Mouse (Mus musculus): Measurements from ENCODE around the gene Ptpn11. TPM values are rescaled to one million over a fixed set of nuclear protein-coding genes. Genes with fewer than 3 reads are reported as not detected.
"Not testable (repeated sequence)": the region's sequence is repeated elsewhere in the genome, so short reads cannot be mapped to it uniquely, and the experiment has no call there.

The Ptpn11 gene
- 23.1 and 23.3 TPM in 2 replicates for polyA plus RNA-seq (2015; fragmentation: Nextera tagmentation; extraction: Ambion mirVana)

DNA sequence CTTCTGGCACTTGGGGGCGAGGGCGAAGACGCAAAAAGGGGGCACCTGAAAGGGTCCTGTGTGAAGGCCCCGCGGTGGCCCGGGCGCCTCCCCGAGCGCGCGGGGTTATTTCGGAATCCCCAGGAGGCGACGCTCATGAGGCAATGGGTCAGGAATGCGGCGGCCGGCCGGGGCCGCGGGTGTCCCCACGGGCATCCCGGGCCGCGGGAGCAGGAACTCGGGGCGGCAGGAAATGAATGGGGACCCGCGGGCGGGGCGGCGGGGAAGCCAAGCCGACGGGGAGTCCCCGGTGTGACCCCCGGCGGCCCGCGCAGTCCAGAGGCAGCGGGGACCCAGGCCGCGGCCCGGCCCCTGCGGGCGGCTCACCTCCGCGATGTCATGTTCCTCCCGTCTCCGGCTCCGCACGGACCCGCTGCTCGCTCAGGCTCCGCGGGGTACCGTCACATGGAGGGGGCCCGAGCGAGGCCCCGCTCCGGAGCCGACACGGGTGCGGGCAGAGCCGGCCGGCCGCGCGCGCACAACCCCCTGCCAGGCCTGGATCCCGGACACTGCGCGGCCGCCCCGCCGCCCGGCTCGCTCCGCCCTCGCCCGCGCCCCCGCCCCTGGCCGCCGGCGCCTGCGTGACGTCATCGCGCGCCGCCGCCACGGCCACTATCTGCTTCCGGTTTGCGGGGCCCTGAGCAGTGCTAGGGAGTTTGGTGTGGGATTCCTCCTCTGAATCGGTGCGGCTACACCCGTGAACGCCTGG is at the start of gene Ptpn11:
TSS of gene Ptpn11 (minus strand) at position 562 of the 748 bp plus-strand sequence.
- H3K36me3 ChIP-seq, result no peaks in the 10 kb centered on the region
- H3K4me1 ChIP-seq, result peaks cover 29% of the 10 kb centered on the region
- H3K9ac ChIP-seq, result peak within 1 kb of the TSS; percentile 93
- H3K4me3 ChIP-seq, result peak within 1 kb of the TSS; percentile 95
- ATAC-seq (ENCODE audit: insufficient number of reproducible peaks, low FRiP score, low TSS enrichment, low read depth), result peak; percentile 89
- under 1% methylated on average over 82 of the region's 98 CpGs for WGBS
- H3K4me2 ChIP-seq, result peak within 1 kb of the TSS; percentile 61
- peak within 1 kb of the TSS; percentile 87 for H3K27ac ChIP-seq
- no peaks in the 10 kb centered on the region for H3K9me3 ChIP-seq
- H3K27me3 ChIP-seq, result 0 out of 2 replicates have a peak, but pooled peaks cover 4% of the 10 kb centered on the region

DNA sequence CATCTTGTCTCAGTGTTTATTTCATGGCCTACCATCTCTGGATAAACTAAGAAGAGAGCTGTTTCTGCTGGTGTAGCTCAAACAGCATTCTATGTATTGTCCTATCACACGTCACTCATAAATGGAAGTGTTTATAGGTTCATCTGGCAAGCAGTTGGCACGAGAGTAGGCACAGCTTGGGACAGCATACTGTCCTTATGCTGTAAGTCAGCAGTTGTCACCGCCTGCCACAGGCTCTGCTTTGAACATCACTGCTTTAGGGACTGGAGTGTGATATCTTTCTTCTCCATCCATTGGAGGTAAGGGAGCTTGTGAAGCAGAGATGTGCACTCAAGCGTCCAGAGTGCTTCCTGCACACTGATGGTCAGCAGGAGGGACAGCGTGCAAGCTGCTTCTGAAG is 48.6 kb upstream of the Ptpn11 start:
- Histone ChIP-seq H3K4me1 (no peaks in the 10 kb centered on the region), H3K27me3 (no peaks in the 10 kb centered on the region), H3K36me3 (no peaks in the 10 kb centered on the region), H3K4me3 (no peak overlapping the region), H3K27ac (no peak overlapping the region), H3K9ac (no peak overlapping the region), H3K9me3 (no peaks in the 10 kb centered on the region), H3K4me2 (no peak overlapping the region)
- WGBS, result 70% methylated on average over 5 of the region's 5 CpGs
- no peak for ATAC-seq (ENCODE audit: insufficient number of reproducible peaks, low FRiP score, low TSS enrichment, low read depth)

DNA sequence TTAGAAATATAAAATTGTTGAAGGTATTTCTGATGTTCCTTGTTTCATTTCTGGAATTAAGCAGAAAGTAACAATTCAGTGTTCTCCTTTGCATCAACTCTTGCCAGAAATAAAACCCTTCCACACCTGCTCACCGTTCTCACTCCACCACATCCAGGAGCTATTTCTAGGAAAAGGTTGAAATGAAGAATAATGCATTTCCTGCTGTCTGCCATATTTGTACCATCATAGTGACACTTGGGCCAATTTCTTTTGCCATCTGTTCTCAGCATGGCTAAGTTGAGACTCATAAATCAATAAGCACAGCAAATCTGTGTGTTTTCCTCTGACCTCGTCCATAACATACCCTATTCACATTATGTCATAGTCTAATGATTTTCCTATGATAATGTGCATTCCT is 47.0 kb upstream of the Ptpn11 start:
- no peak for ATAC-seq (ENCODE audit: insufficient number of reproducible peaks, low FRiP score, low TSS enrichment, low read depth)
- H3K36me3 ChIP-seq, result no peaks in the 10 kb centered on the region
- no peak overlapping the region for H3K4me3 ChIP-seq
- H3K9ac ChIP-seq, result no peak overlapping the region
- no peaks in the 10 kb centered on the region for H3K27me3 ChIP-seq
- no peak overlapping the region for H3K27ac ChIP-seq
- H3K9me3 ChIP-seq, result no peaks in the 10 kb centered on the region
- WGBS, result 69% methylated on average over 2 of the region's 2 CpGs
- no peaks in the 10 kb centered on the region for H3K4me1 ChIP-seq
- no peak overlapping the region for H3K4me2 ChIP-seq

DNA sequence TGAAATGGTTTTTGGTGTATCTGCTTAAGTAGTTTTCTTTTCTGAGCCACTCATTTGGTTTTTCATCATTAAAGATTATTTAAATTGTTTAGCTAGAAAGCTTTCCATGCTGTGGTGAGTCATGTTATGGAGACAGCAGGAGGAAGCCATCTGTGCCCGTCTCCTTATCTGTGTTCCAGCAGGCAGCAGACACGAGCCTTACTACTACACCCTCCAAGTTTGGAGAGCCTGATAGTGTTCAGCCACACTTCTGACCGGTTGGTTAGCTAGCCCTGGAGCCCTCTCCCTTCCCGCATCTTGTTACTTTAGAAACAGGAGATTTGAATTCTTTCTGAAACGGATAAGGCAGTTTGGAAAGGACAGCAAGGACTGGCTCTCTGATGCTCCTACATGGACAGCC is 45.0 kb upstream of the Ptpn11 start:
- H3K9ac ChIP-seq, result no peak overlapping the region
- no peak overlapping the region for H3K27ac ChIP-seq
- no peak for ATAC-seq (ENCODE audit: insufficient number of reproducible peaks, low FRiP score, low TSS enrichment, low read depth)
- H3K36me3 ChIP-seq, result no peaks in the 10 kb centered on the region
- H3K4me3 ChIP-seq, result no peak overlapping the region
- H3K4me2 ChIP-seq, result no peak overlapping the region
- H3K27me3 ChIP-seq, result no peaks in the 10 kb centered on the region
- H3K9me3 ChIP-seq, result no peaks in the 10 kb centered on the region
- no peaks in the 10 kb centered on the region for H3K4me1 ChIP-seq
- 74% methylated on average over 5 of the region's 5 CpGs for WGBS

DNA sequence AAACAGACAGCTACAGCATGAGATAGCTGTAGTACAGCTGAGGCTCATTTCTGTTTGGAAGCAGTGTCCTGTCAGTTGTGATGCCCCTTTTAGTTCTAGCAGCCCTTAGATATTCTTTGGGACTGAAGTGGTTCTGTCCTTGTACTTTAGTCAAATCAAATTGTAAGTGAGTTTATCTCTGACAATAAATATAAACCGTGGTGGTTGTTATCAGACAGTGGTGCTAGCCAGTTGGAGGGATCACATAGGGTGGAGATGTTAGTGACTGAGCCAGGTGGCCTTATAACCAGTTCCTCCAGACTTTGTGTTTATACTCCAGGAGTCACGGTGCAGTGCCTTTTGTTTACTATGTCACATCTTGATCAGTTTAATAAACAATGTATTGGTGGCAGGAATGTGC is 42.5 kb upstream of the Ptpn11 start:
- Histone ChIP-seq H3K36me3 (no peaks in the 10 kb centered on the region), H3K9me3 (no peaks in the 10 kb centered on the region), H3K9ac (no peak overlapping the region), H3K27me3 (no peaks in the 10 kb centered on the region), H3K4me1 (no peaks in the 10 kb centered on the region), H3K4me2 (no peak overlapping the region), H3K27ac (no peak overlapping the region), H3K4me3 (no peak overlapping the region)
- 85% methylated on average over 2 of the region's 2 CpGs for WGBS
- ATAC-seq (ENCODE audit: insufficient number of reproducible peaks, low FRiP score, low TSS enrichment, low read depth), result no peak

DNA sequence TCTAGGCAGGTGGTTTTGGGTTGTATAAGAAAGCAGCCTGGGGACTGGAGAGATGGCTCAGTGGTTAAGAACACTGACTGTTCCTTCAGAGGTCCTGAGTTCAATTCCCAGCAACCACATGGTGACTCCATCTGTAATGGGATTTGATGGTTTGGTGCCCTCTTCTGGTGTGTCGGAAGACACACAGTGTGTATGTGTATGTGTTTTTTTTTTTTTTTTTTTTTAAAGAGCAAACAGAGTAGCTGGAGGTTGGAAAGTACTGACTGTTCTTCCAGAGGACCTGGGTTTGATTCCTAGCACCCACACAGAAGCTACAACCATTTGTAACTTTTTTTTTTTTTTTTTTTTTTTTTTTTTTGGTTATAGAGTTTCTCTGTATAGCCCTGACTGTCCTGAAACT is 41.6 kb upstream of the Ptpn11 start:
- H3K27me3 ChIP-seq, result no peaks in the 10 kb centered on the region
- no peak for ATAC-seq (ENCODE audit: insufficient number of reproducible peaks, low FRiP score, low TSS enrichment, low read depth)
- H3K4me3 ChIP-seq, result no peak overlapping the region
- no peaks in the 10 kb centered on the region for H3K36me3 ChIP-seq
- no peaks in the 10 kb centered on the region for H3K4me1 ChIP-seq
- no peaks in the 10 kb centered on the region for H3K9me3 ChIP-seq
- H3K9ac ChIP-seq, result no peak overlapping the region
- no peak overlapping the region for H3K4me2 ChIP-seq
- H3K27ac ChIP-seq, result no peak overlapping the region
- 100% methylated on average over 1 of the region's 1 CpGs for WGBS

DNA sequence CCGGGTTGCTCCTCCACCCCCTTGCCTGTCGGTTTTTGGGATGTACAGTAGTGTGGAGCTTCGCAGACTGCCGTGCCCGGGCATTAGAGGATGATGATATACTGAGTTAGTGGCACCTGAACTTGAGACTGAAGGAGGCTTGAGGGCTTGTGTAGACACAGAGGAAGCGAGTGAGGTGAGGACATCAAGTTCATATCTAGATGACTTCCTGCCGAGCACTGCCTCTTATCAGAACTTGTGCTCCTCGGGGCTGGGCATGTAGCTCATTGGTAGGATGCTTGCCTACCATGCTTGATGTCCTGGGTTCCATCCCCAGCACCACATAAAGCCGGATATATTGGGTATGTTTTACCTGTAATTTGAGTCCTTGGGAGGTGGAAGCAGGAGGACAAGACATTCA is 39.6 kb upstream of the Ptpn11 start:
- no peak overlapping the region for H3K9ac ChIP-seq
- H3K4me3 ChIP-seq, result no peak overlapping the region
- H3K9me3 ChIP-seq, result no peaks in the 10 kb centered on the region
- H3K4me2 ChIP-seq, result no peak overlapping the region
- ATAC-seq (ENCODE audit: insufficient number of reproducible peaks, low FRiP score, low TSS enrichment, low read depth), result no peak
- WGBS, result 90% methylated on average over 9 of the region's 9 CpGs
- no peaks in the 10 kb centered on the region for H3K36me3 ChIP-seq
- H3K27ac ChIP-seq, result no peak overlapping the region
- no peaks in the 10 kb centered on the region for H3K27me3 ChIP-seq
- 0 out of 2 replicates have a peak, but pooled peaks cover 4% of the 10 kb centered on the region for H3K4me1 ChIP-seq

DNA sequence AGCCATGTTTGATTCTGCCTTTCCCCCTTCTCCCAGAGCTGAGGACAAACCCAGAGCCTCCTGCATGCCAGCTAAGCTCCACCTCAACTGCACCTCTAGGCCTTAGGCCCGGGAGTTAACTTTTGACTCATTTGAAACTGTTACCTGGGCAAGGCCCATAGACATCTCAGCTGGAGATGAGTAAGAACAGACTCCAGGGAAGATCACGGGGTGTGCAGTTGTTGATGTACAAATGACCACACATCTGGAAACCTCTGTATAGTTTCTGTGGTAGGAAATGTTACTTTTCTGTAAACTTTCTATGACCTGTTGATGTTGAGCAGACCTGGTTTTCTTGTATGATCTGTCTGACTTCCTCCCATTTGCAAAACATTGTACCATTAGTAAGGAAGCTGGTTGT is 38.0 kb upstream of the Ptpn11 start:
- Histone ChIP-seq H3K27me3 (no peaks in the 10 kb centered on the region), H3K4me3 (no peak overlapping the region), H3K27ac (no peak overlapping the region), H3K9me3 (no peaks in the 10 kb centered on the region), H3K9ac (no peak overlapping the region), H3K4me1 (0 out of 2 replicates have a peak, but pooled peaks cover 6% of the 10 kb centered on the region), H3K4me2 (no peak overlapping the region), H3K36me3 (no peaks in the 10 kb centered on the region)
- no peak for ATAC-seq (ENCODE audit: insufficient number of reproducible peaks, low FRiP score, low TSS enrichment, low read depth)
- 83% methylated on average over 2 of the region's 2 CpGs for WGBS

DNA sequence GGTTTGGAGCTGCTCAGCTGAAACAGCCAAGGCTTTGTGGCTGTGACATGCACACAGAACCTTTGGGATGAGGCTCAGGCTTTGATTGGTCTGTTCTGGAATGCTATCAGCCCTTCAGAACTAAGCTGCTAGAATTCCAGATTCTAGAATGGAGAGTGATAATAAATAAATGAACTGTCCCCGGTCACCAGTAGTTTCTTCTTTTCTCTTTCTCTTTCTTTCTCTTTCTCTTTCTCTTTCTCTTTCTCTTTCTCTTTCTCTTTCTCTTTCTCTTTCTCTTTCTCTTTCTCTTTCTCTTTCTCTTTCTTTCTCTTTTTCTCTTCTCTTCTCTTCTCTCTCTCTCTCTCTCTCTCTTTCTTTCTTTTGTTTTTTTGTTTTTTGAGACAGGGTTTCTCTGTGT is 36.1 kb upstream of the Ptpn11 start:
- not testable (repeated sequence) for H3K27ac ChIP-seq; H3K4me2 ChIP-seq; H3K27me3 ChIP-seq; ATAC-seq (ENCODE audit: insufficient number of reproducible peaks, low FRiP score, low TSS enrichment, low read depth); H3K9me3 ChIP-seq; H3K36me3 ChIP-seq; H3K4me3 ChIP-seq; H3K4me1 ChIP-seq; H3K9ac ChIP-seq
- 90% methylated on average over 1 of the region's 1 CpGs for WGBS

DNA sequence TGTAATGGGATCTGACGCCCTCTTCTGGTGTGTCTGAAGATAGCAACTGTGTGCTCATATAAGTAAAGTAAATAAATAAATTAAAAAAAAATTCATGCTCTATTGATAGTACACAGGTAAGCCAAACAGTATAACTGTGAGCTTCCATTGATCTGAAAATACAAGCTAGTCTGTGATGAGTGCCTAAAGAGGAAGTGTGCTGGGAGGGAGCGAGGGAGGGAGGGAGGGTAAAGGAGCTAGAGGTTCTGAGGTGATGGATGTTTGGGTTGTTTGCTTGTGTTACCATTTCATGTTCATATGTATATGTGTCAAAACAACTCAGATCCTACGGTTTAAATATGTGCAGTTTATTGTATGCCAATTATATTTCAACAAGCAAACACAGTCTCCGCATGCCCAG is 35.6 kb upstream of the Ptpn11 start:
- no peaks in the 10 kb centered on the region for H3K36me3 ChIP-seq
- H3K4me1 ChIP-seq, result 0 out of 2 replicates have a peak, but pooled peaks cover 6% of the 10 kb centered on the region
- no peak overlapping the region for H3K4me2 ChIP-seq
- WGBS, result 83% methylated on average over 4 of the region's 4 CpGs
- no peak overlapping the region for H3K9ac ChIP-seq
- H3K9me3 ChIP-seq, result no peaks in the 10 kb centered on the region
- no peak for ATAC-seq (ENCODE audit: insufficient number of reproducible peaks, low FRiP score, low TSS enrichment, low read depth)
- H3K27me3 ChIP-seq, result no peaks in the 10 kb centered on the region
- H3K4me3 ChIP-seq, result no peak overlapping the region
- H3K27ac ChIP-seq, result no peak overlapping the region

DNA sequence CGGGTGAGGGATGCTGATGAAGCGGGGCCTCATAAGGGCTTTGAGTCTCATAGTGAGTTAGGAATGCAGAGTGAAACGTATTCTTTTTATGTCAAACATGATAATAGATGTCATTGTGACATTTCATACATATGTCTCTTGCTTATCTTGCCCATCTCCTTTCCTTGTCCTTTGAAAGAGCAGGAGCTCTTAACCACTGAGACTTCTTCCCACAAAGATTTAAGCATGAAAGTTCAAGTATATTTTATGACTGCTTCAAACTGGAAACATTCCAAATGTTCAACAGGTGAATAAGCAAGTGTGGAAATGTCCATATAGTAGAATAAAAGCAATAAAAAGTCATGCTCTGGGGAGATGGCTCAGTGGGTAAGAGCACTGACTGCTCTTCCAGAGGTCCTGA is 35.2 kb upstream of the Ptpn11 start:
- WGBS, result 66% methylated on average over 3 of the region's 3 CpGs

DNA sequence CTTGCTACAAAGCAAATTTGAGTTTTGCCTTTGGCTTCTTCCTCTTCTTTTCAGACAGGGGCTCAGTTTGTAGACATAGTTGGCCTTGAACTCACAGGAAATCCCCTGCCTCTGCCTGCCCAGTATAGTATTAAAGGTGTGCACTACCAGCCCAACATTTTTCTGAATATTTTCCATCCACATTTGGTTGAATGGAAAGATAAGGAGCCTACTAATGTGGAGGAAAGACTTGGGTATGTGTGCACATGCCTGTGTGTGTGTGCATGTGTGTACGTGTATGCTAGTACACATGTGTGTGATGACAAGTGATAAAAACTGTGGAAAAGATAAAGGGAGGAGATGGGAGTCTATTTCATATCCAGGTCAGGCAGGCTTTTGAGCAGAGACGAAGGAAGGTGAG is 34.7 kb upstream of the Ptpn11 start:
- no peaks in the 10 kb centered on the region for H3K9me3 ChIP-seq
- H3K36me3 ChIP-seq, result no peaks in the 10 kb centered on the region
- no peak overlapping the region for H3K4me2 ChIP-seq
- peaks cover 14% of the 10 kb centered on the region for H3K4me1 ChIP-seq
- WGBS, result 83% methylated on average over 2 of the region's 2 CpGs
- ATAC-seq (ENCODE audit: insufficient number of reproducible peaks, low FRiP score, low TSS enrichment, low read depth), result no peak
- H3K27me3 ChIP-seq, result no peaks in the 10 kb centered on the region
- no peak overlapping the region for H3K27ac ChIP-seq
- no peak overlapping the region for H3K4me3 ChIP-seq
- H3K9ac ChIP-seq, result no peak overlapping the region

More for the DNA sequence above, 35.2 kb upstream of the Ptpn11 start:
- H3K27ac ChIP-seq, result no peak overlapping the region
- H3K4me2 ChIP-seq, result no peak overlapping the region
- H3K9ac ChIP-seq, result no peak overlapping the region
- peaks cover 10% of the 10 kb centered on the region; the same call in 1 of the 2 replicates for H3K4me1 ChIP-seq
- no peaks in the 10 kb centered on the region for H3K9me3 ChIP-seq
- ATAC-seq (ENCODE audit: insufficient number of reproducible peaks, low FRiP score, low TSS enrichment, low read depth), result no peak
- no peaks in the 10 kb centered on the region for H3K27me3 ChIP-seq
- no peak overlapping the region for H3K4me3 ChIP-seq
- no peaks in the 10 kb centered on the region for H3K36me3 ChIP-seq
